Mouse (Mus musculus): ENCODE results near the gene Tspan14. TPM values are rescaled to one million over a fixed set of nuclear protein-coding genes. Genes with fewer than 3 reads are reported as not detected.

Gene Tspan14
- polyA plus RNA-seq, 1 experiment from 2014 or later, result 65.3 TPM

DNA sequence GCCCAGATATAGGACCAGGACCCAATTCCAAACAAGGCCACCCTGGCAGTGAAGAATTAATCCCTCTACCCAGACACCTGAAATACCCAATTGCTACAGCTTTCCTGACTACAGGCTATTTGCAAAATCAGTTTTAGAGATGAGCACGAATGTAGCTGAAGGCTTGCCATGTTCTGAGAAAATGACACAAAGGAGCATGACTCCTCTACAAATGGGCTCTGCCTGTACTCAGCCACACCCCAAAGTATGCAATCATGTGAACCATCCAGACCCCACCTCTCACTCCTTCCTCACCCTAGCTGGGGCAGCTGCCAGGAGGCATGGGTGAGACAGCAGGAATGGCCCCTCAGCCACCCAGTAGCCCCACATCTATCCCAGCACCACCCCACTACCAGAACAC is 31.1 kb downstream of the Tspan14 start:
- Histone ChIP-seq H3K27me3 (replicated peaks; ENCODE audit: control insufficient read depth, insufficient read depth, low read length) (no peaks in the 10 kb centered on the region), H3K9me3 (ENCODE audit: control insufficient read depth, low read length) (no peaks in the 10 kb centered on the region), H3K4me1 (replicated peaks; ENCODE audit: control insufficient read depth, insufficient read depth, low read length) (peaks cover 41% of the 10 kb centered on the region), H3K4me3 (ENCODE audit: low read depth, low read length) (no peak overlapping the region), H3K9ac (ENCODE audit: low read depth, low read length) (no peak overlapping the region), H3K27ac (ENCODE audit: low read depth, low read length) (peak overlapping the region; percentile 38; the same call in 1 of the 2 replicates), H3K4me2 (no peak overlapping the region), H3K36me3 (ENCODE audit: control insufficient read depth, insufficient read depth, low read length) (no peaks in the 10 kb centered on the region)
- 69% methylated on average over 1 of the region's 1 CpGs for WGBS
- ATAC-seq (replicated peaks; ENCODE audit: low FRiP score) (peak; percentile 55), DNase-seq (ENCODE audit: low spot score) (no peak)

DNA sequence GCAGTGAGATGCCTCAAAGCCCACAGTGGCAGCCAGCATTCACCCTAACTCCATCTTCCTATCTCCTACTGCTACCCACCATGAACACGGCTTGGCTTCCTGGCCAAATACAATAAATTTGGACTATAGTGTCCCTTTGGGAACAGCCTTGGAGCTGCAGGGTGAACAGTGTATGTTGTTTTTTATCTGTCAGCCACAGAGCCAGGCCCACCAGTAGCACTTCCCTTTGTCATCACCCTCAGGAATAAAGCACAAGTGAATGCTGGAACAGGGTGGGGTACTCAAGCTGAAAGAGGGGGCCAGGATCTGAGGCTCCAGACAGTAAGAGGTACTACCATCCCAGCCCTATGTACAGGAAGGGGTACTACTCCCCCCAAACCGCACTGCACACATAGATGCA is 31.6 kb downstream of the Tspan14 start:
- peaks cover 44% of the 10 kb centered on the region for H3K4me1 ChIP-seq (replicated peaks; ENCODE audit: control insufficient read depth, insufficient read depth, low read length)
- no peak overlapping the region for H3K4me3 ChIP-seq (ENCODE audit: low read depth, low read length)
- no peaks in the 10 kb centered on the region for H3K9me3 ChIP-seq (ENCODE audit: control insufficient read depth, low read length)
- H3K36me3 ChIP-seq (ENCODE audit: control insufficient read depth, insufficient read depth, low read length), result no peaks in the 10 kb centered on the region
- H3K27ac ChIP-seq (ENCODE audit: low read depth, low read length), result no peak overlapping the region
- H3K9ac ChIP-seq (ENCODE audit: low read depth, low read length), result no peak overlapping the region
- ATAC-seq (replicated peaks; ENCODE audit: low FRiP score) (no peak), DNase-seq (ENCODE audit: low spot score) (no peak)
- H3K27me3 ChIP-seq (replicated peaks; ENCODE audit: control insufficient read depth, insufficient read depth, low read length), result no peaks in the 10 kb centered on the region
- no peak overlapping the region for H3K4me2 ChIP-seq
- 49% methylated on average over 2 of the region's 2 CpGs for WGBS

DNA sequence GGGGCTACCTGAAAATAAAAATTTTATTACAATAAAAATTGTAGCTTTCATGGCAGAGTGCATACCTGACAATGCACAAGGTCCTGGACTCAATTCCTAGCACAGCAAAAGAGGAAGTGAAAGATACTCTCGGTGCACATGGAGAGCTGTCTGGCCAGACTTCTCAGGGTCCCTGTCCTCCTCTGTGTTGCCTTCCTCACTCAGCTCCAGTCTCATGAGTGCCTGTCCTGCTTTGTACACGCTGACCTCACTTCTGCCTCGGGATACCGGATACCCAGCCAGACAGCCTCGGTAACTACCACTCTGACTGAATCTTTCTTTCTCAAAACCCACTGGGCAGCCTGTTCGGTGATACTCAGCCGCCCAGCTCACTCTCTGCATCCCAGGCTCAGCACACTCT is 33.3 kb downstream of the Tspan14 start:
- 53% methylated on average over 7 of the region's 7 CpGs for WGBS
- Histone ChIP-seq H3K4me1 (replicated peaks; ENCODE audit: control insufficient read depth, insufficient read depth, low read length) (peaks cover 52% of the 10 kb centered on the region), H3K27me3 (replicated peaks; ENCODE audit: control insufficient read depth, insufficient read depth, low read length) (no peaks in the 10 kb centered on the region), H3K4me2 (no peak overlapping the region), H3K27ac (ENCODE audit: low read depth, low read length) (no peak overlapping the region), H3K9me3 (ENCODE audit: control insufficient read depth, low read length) (no peaks in the 10 kb centered on the region), H3K36me3 (ENCODE audit: control insufficient read depth, insufficient read depth, low read length) (no peaks in the 10 kb centered on the region), H3K4me3 (ENCODE audit: low read depth, low read length) (no peak overlapping the region), H3K9ac (ENCODE audit: low read depth, low read length) (no peak overlapping the region)
- DNase-seq (ENCODE audit: low spot score) (no peak), ATAC-seq (replicated peaks; ENCODE audit: low FRiP score) (no peak; the same call in 1 of the 2 replicates)

- Histone ChIP-seq H3K9ac (ENCODE audit: low read depth, low read length) (no peak overlapping the region), H3K4me2 (no peak overlapping the region), H3K36me3 (ENCODE audit: control insufficient read depth, insufficient read depth, low read length) (peaks cover 3% of the 10 kb centered on the region; the same call in 1 of the 2 replicates), H3K4me3 (ENCODE audit: low read depth, low read length) (no peak overlapping the region), H3K27ac (ENCODE audit: low read depth, low read length) (no peak overlapping the region), H3K9me3 (ENCODE audit: control insufficient read depth, low read length) (no peaks in the 10 kb centered on the region), H3K4me1 (replicated peaks; ENCODE audit: control insufficient read depth, insufficient read depth, low read length) (peaks cover 63% of the 10 kb centered on the region), H3K27me3 (replicated peaks; ENCODE audit: control insufficient read depth, insufficient read depth, low read length) (no peaks in the 10 kb centered on the region)
- DNase-seq (ENCODE audit: low spot score) (no peak), ATAC-seq (replicated peaks; ENCODE audit: low FRiP score) (no peak)
- 84% methylated on average over 9 of the region's 9 CpGs for WGBS
These were observed 34.4 kb downstream of the Tspan14 start for GRCm38 (mm10) chr14:40932225-40932624.

DNA sequence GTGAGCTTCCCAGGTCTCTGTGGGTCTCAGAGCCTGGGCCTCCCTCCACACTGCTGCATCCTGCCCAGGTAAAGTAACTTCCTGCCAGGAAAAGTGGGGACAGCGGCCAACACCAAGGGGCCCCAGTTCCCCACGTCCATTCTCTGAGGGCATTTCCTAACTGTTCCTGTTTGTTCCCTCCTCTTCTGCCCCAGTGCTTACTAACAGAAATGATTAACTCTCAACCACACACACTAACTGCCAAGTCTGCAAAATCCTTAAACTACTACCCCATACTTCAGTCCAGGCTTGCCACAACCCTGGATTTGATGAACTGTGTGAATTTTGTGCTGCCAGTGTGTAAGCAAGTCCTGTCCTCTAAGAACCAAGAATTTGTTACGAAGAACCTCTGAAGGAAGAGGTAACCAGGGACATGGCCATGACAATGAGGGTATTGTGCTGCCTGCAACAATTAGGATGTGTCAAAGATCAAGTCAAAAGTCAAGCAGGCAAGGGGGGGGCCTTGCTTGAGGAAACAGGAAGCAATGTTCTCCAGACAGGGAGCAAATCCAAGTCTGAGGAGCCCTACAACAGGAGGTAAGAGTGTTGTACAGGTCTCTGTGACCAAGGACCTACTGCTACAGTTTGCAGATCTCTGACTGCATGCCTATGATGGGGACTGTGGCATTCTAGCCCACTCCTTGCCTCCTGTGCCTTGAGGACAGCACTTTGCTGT is 35.3 kb downstream of the Tspan14 start:
- H3K9me3 ChIP-seq (ENCODE audit: control insufficient read depth, low read length), result no peaks in the 10 kb centered on the region
- H3K36me3 ChIP-seq (ENCODE audit: control insufficient read depth, insufficient read depth, low read length), result peaks cover 3% of the 10 kb centered on the region; the same call in 1 of the 2 replicates
- DNase-seq (ENCODE audit: low spot score) (no peak), ATAC-seq (replicated peaks; ENCODE audit: low FRiP score) (no peak)
- H3K4me3 ChIP-seq (ENCODE audit: low read depth, low read length), result no peak overlapping the region
- H3K4me2 ChIP-seq, result no peak overlapping the region; the same call in 1 of the 2 replicates
- no peak overlapping the region; the same call in 1 of the 2 replicates for H3K27ac ChIP-seq (ENCODE audit: low read depth, low read length)
- H3K27me3 ChIP-seq (replicated peaks; ENCODE audit: control insufficient read depth, insufficient read depth, low read length), result no peaks in the 10 kb centered on the region
- peaks cover 66% of the 10 kb centered on the region for H3K4me1 ChIP-seq (replicated peaks; ENCODE audit: control insufficient read depth, insufficient read depth, low read length)
- no peak overlapping the region for H3K9ac ChIP-seq (ENCODE audit: low read depth, low read length)
- WGBS, result 54% methylated on average over 3 of the region's 3 CpGs

DNA sequence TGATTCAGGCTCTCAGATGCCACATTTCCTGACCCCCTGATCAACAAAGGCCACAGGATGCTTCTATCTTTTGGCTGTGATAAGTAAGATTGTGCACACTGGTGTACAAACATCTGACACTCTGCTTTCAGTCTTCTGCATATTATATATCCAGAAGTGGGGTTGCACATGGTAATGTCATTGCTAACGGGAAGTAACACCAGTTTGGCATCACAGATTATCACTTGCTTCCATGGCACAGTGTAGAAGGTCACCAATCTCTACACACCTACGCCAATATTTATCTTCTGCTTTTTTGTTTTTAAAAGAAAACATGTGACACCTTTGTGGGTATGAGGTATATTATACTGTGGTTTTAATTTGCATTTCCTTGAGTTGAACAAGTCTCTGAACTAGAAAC is 36.7 kb downstream of the Tspan14 start:
- peaks cover 3% of the 10 kb centered on the region; the same call in 1 of the 2 replicates for H3K36me3 ChIP-seq (ENCODE audit: control insufficient read depth, insufficient read depth, low read length)
- DNase-seq (ENCODE audit: low spot score) (no peak), ATAC-seq (replicated peaks; ENCODE audit: low FRiP score) (no peak)
- no peak overlapping the region for H3K4me2 ChIP-seq
- H3K9ac ChIP-seq (ENCODE audit: low read depth, low read length), result no peak overlapping the region
- no peaks in the 10 kb centered on the region for H3K27me3 ChIP-seq (replicated peaks; ENCODE audit: control insufficient read depth, insufficient read depth, low read length)
- no peak overlapping the region for H3K27ac ChIP-seq (ENCODE audit: low read depth, low read length)
- H3K9me3 ChIP-seq (ENCODE audit: control insufficient read depth, low read length), result no peaks in the 10 kb centered on the region
- no peak overlapping the region for H3K4me3 ChIP-seq (ENCODE audit: low read depth, low read length)
- 73% methylated on average over 2 of the region's 2 CpGs for WGBS
- peaks cover 56% of the 10 kb centered on the region for H3K4me1 ChIP-seq (replicated peaks; ENCODE audit: control insufficient read depth, insufficient read depth, low read length)

DNA sequence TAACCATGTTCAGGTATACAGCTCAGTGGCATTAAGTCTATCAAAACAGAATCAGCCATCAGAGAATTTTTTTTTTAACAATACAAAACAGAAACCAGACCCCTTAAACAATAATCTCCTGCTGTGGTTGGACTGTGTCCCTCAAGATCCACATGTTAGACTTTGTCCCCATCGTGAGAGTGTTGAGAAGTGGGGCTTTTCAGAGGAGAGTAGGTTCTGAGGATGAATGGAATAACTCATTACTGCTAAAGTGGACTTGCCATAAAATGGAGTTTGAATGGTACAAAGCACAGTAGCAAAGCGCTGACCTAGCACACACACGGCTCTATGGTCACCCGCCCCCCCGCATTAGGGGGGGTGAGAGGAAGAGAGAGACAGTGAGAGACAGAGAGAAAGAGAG is 37.7 kb downstream of the Tspan14 start:
- WGBS, result 73% methylated on average over 5 of the region's 5 CpGs
- Histone ChIP-seq H3K27me3 (replicated peaks; ENCODE audit: control insufficient read depth, insufficient read depth, low read length) (no peaks in the 10 kb centered on the region), H3K4me2 (no peak overlapping the region), H3K9me3 (ENCODE audit: control insufficient read depth, low read length) (no peaks in the 10 kb centered on the region), H3K9ac (ENCODE audit: low read depth, low read length) (no peak overlapping the region), H3K36me3 (ENCODE audit: control insufficient read depth, insufficient read depth, low read length) (peaks cover 3% of the 10 kb centered on the region; the same call in 1 of the 2 replicates), H3K27ac (ENCODE audit: low read depth, low read length) (no peak overlapping the region), H3K4me3 (ENCODE audit: low read depth, low read length) (no peak overlapping the region), H3K4me1 (replicated peaks; ENCODE audit: control insufficient read depth, insufficient read depth, low read length) (peaks cover 57% of the 10 kb centered on the region)
- ATAC-seq (replicated peaks; ENCODE audit: low FRiP score), result no peak
- DNase-seq (ENCODE audit: low spot score), result no peak

DNA sequence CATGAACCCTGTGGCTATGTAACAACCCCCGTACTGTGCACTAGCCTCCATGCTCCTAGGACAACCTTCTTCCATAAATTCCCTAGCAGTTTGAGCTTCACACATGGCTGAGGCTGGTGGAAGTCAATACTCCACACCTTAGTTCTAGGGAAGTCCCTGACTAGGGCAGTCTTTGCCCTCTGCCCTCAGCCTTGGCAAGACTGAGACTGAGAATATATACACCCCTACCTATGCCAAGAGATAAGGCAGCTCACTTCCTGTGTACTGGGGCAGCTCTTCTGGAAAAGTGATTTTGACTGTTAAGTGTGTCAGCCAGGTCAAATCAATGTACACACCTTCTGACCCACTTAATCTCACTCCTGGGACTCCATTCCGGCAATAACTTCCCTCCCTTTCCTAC is 39.6 kb downstream of the Tspan14 start:
- 59% methylated on average over 2 of the region's 2 CpGs for WGBS
- peaks cover 50% of the 10 kb centered on the region for H3K4me1 ChIP-seq (replicated peaks; ENCODE audit: control insufficient read depth, insufficient read depth, low read length)
- no peak overlapping the region for H3K27ac ChIP-seq (ENCODE audit: low read depth, low read length)

More for the DNA sequence above, 39.6 kb downstream of the Tspan14 start:
- Histone ChIP-seq H3K9me3 (ENCODE audit: control insufficient read depth, low read length) (no peaks in the 10 kb centered on the region), H3K4me3 (ENCODE audit: low read depth, low read length) (no peak overlapping the region), H3K36me3 (ENCODE audit: control insufficient read depth, insufficient read depth, low read length) (peaks cover 3% of the 10 kb centered on the region; the same call in 1 of the 2 replicates), H3K9ac (ENCODE audit: low read depth, low read length) (no peak overlapping the region), H3K4me2 (no peak overlapping the region), H3K27me3 (replicated peaks; ENCODE audit: control insufficient read depth, insufficient read depth, low read length) (no peaks in the 10 kb centered on the region)
- DNase-seq (ENCODE audit: low spot score) (no peak), ATAC-seq (replicated peaks; ENCODE audit: low FRiP score) (peak; percentile 16; the same call in 1 of the 2 replicates)
